Mouse (Mus musculus) C2C12 (cell line): ENCODE results near the gene Mup4.

Experiments
- CEBPB ChIP-seq: IDR thresholded peaks from one replicate; pipeline ENCODE4 v1.6.1; 2011; ENCODE audit warnings: low read depth, mild to moderate bottlenecking, control low read depth, moderate library complexity
- CTCF ChIP-seq: IDR thresholded peaks from one replicate; pipeline ENCODE4 v1.5.1; 2011; ENCODE audit not compliant: control insufficient read depth, insufficient read depth, insufficient read length
- FOSL1 ChIP-seq: IDR thresholded peaks from one replicate; pipeline ENCODE4 v1.8.0; 2011; ENCODE audit warnings: mild to moderate bottlenecking, low read length; ENCODE audit not compliant: poor library complexity, insufficient read depth, severe bottlenecking
- MAX ChIP-seq: IDR thresholded peaks from one replicate; pipeline ENCODE4 v1.6.1; 2011; ENCODE audit warnings: mild to moderate bottlenecking, control low read depth
- MYOD1 ChIP-seq: IDR thresholded peaks from one replicate; pipeline ENCODE4 v1.6.1; 2011; ENCODE audit warnings: low read depth; ENCODE audit not compliant: control insufficient read depth, insufficient read length
- MYOG ChIP-seq: IDR thresholded peaks from one replicate; pipeline ENCODE4 v1.6.1; 2011; ENCODE audit not compliant: control insufficient read depth, insufficient read length; ENCODE audit errors: extremely low read depth
- USF1 ChIP-seq: IDR thresholded peaks from one replicate; pipeline ENCODE4 v1.6.1; 2011; ENCODE audit warnings: low read depth, mild to moderate bottlenecking, control low read depth, moderate library complexity

- TF ChIP-seq CTCF (no peak), USF1 (no peak), MYOD1 (no peak), MYOG (no peak), FOSL1 (no peak), MAX (no peak), CEBPB (no peak)
These were observed 53.4 kb downstream of the Mup4 start for GRCm38 (mm10) chr4:59907092-59907491.
